Mouse (Mus musculus): Measurements from ENCODE around the gene Endod1.

Endod1 gene

GRCm38 (mm10) chr9:14381353-14382055 lies at the start of gene Endod1:
Endod1 (minus strand) TSS chr9:14381507.
- DNase-seq: peak; percentile 58

GRCm38 (mm10) chr9:14409153-14409552 lies 27.8 kb upstream of the Endod1 start:
- DNase-seq: no peak

GRCm38 (mm10) chr9:14408044-14408443 lies 26.7 kb upstream of the Endod1 start:
- no peak for DNase-seq

GRCm38 (mm10) chr9:14406056-14406455 lies 24.7 kb upstream of the Endod1 start:
- DNase-seq: no peak

- DNase-seq: no peak
Observed at GRCm38 (mm10) chr9:14402099-14402498, 20.8 kb upstream of the Endod1 start.

DNA sequence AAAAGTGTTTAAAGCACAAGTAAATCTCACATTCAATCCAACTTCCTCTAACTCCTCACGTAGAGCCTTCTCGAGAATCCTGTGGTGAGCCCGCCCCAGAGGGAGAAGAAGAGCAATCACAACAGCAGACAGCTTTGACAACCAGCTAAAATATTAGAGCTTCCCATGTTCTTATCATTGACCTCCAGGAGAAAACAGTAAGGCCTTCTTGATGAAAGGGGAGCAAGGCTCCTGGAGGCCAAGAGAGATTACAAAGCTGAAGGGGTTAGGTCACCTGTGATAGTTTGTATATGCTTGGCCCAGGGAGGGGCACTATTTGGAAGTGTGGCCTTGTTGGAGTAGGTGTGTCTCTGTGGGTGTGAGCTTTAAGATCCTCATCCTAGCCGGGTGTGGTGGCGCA lies 19.1 kb upstream of the Endod1 start:
- DNase-seq: no peak

DNA sequence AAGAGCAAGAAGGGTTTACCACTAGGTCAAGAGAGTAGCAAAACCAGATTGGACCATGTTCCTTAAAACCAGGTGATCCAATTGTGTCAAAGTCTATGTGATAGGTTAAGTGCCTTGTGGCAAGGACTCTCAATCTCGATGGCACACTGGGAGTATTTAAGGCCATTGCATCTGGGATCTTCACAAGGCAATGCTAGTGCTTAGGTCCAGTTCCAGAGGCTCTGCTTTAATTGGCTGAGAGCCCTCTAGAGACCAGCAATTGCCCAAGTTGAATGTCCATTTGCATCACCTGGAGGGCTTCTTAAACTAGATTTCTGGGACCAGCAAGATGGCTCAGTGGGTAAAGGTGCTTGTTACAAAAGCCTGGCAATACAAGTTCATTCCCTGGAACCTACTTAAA lies 17.6 kb upstream of the Endod1 start:
- no peak for DNase-seq

- DNase-seq: no peak
Observed at GRCm38 (mm10) chr9:14398084-14398483, 16.8 kb upstream of the Endod1 start.

- no peak for DNase-seq
Observed at GRCm38 (mm10) chr9:14397449-14397819, 16.1 kb upstream of the Endod1 start.

- no peak for DNase-seq
Observed at GRCm38 (mm10) chr9:14396819-14397448, 15.6 kb upstream of the Endod1 start.

GRCm38 (mm10) chr9:14396096-14396495 lies 14.8 kb upstream of the Endod1 start:
- no peak for DNase-seq

DNA sequence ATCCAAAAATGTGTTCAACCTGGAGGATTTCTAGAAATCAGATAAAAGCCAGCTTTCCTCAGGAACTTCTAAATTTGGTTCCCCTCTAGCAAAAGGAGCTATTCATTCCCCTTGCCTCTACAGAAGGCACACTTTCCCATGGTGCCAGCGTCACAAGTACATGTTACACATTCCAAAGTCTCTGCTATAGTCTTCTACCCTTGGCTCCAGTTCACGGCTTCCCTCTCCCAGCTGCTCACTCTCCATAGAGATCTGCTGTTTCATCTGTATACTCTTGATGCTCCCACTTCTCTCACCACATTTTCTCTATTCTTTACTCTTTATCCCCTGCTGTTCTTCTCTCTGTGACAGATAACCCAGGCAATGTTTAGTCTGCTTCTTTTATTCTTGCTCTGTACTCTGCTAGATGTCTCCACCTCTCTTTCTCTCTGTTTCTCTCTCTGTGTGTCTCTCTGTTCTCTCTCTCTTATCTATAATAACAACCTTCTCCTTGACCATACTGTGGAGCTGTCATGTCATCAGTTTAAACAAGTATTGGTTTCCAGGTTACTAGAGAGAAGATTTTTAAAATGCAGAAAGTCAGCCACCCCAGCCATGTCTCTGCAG lies 13.8 kb upstream of the Endod1 start:
- no peak for DNase-seq

DNA sequence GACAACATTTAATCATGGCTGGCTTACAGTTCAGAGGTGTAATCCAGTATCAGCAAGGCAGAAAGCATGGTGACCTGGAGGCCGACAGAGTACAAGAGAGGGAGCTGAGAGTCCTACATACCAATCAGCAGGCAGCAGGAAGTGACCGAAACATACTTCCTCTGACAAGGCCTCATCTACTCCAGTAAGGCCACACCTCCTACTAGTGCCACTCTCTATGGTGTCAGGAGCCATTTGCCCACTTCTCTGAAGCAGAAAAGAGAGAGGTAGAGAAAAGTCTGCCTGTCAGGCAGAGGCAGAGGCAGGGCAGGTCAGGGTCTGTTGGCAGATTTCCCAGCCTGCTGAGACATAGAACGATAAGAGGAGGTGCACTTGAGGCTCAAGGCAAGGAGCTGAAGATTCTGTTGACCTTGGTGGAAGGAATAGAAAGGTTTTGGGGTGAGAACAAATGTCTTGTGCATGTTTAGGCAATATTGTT lies 10.6 kb upstream of the Endod1 start:
- no peak for DNase-seq

- no peak for DNase-seq
Observed at GRCm38 (mm10) chr9:14391286-14391685, 10.0 kb upstream of the Endod1 start.

DNA sequence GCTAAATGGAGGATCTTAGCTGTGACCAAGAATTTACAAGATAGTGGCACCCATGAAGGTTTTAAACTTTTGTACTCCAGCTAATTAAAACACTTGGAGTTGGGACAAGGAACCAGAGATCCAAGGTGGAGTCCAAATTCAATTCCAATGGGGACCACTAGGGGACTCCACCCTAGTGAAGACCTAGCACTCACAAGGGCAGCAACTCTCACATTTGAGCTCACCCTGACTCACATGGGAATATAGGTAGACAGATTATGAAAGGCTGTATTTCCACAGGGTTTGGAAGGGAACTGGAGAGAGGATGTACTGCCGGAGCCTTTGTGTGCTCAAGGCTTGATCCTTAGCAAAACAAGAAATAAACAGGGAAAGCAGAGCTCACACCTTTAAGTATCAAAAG lies 9.0 kb upstream of the Endod1 start:
- DNase-seq: peak; percentile 24

- DNase-seq: no peak
Observed at GRCm38 (mm10) chr9:14389050-14389621, 7.8 kb upstream of the Endod1 start.

GRCm38 (mm10) chr9:14388001-14388400 lies 6.7 kb upstream of the Endod1 start:
- DNase-seq: no peak

DNA sequence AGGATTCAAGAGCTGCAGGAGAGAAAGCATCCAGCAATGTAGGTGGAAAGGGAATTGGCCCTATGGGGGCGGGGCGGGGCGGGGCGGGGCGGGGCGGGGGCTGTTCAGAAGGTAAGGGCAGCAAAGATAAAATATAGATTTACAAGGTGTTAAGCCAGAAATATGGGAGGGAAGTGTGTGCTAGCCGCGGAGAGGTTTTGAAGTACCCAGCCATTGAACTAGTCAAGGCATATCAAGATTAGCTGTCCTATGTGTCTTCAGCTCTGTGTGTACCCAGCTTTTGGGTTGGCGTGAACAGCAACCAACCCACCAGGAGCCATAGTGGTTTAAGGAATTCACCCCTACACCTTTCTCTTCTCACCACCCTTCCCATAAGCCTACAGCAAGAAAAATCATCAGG lies 5.5 kb upstream of the Endod1 start:
- DNase-seq: no peak

- no peak for DNase-seq
Observed at GRCm38 (mm10) chr9:14385665-14386064, 4.4 kb upstream of the Endod1 start.

- no peak for DNase-seq
Observed at GRCm38 (mm10) chr9:14383186-14383920, 2.0 kb upstream of the Endod1 start.

DNA sequence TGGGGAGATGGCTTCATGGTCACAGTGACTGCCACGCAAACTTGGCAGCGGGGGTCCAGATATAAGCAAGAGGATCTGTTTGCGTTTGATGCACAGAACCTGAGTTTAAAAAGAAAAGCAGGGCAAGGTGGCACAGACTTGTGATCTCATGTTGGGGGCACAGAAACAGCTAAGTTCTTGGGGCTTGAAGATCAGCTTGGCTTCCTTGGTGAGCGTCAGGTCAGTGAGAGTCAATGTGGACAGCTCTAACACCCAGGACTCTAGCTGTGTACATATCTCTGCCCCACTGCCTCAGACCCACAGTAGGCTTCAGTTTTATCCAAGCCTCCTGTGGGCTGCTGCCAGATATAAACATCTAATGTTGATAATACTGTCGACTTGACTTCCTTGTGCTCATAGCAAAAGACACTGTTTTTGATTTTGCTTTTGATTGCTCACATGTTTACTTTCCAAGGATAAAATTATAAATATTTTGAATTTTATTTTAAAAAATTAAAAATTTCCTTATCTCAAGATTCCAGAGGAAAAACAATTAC lies 1.0 kb upstream of the Endod1 start:
- no peak for DNase-seq

DNA sequence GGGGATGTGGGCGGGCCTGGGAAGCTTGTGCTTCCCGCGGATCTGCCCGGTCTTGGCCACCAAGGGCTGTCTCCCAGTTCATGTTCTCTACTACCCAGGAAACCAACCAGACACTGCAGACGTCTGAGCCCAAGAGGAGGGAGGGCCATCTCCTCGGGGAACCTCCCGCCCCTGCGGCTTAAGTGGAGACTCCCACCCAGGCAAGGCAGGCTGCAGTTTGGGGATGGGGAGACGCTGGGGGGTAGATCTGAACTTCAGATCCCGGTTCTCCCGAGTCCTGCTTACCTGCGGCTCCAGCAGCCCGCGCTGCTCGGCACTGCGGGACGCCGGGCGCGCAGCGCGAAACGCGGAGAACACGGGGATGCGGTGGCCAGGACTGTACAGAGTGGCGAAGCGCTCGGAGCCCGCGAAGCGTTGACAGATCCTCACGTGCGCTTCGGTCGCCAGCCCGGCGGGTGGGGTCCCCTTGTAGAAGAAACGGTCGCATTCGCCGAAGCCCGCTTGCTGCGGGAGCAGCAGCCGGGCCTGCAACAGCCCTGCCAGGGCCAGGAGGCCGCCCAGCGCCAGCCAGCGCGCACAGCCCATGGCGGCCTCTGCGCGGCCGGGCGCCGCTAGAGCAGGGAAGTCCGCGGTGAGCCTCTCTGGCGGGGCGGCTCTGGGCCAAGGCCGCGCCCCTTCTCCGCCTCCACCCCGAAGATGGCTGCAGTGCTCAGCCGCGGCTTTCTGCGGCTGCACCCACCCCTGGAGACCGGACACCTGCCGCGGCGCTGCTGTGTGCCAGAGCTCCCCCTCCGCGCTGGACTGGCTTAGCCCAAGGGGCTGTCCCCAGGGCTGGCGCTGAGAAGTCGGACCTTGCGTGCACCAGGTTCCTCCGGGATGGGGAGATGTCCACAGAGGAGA lies 671 bp downstream of the Endod1 start:
- DNase-seq: peak; percentile 84
